Mouse (Mus musculus) lung, postnatal 0 days (tissue): ENCODE measurements around the gene Hist1h1b. TPM values are rescaled to one million over a fixed set of nuclear protein-coding genes. Genes with fewer than 3 reads are reported as not detected.
A peak's percentile ranks its signal among the peaks of the same experiment; 100 is the strongest.
"Not testable (repeated sequence)": the region's sequence is repeated elsewhere in the genome, so short reads cannot be mapped to it uniquely, and the experiment has no call there.

ENCODE experiments used
- ATAC-seq: fragments of 200-750 bp; cut with Nextera tagmentation; 2 replicates; pipeline ENCODE4 v1.8.0; 2017; ENCODE audit warnings: moderate library complexity
- DNase-seq: peaks from one replicate; pipeline ENCODE4 v3.0.0-alpha.2; 2016; ENCODE audit warnings: low spot score
- H3K27ac ChIP-seq: fragments of 300-500 bp; sonication (generic); 2 replicates; pipeline ENCODE4 v1.5.1; 2014; ENCODE audit warnings: antibody characterized with exemption, mild to moderate bottlenecking, low read length, mixed read lengths
- H3K27me3 ChIP-seq: fragments of 300-500 bp; sonication (generic); replicated peaks from 2 replicates; pipeline ENCODE4 v1.6.1; 2014; ENCODE audit warnings: low read length, mixed read lengths; ENCODE audit not compliant: insufficient read depth
- H3K36me3 ChIP-seq: fragments of 300-500 bp; sonication (generic); 2 replicates; pipeline ENCODE4 v1.6.1; 2014; ENCODE audit warnings: low read length, mixed read lengths; ENCODE audit not compliant: insufficient read depth
- H3K4me1 ChIP-seq: fragments of 300-500 bp; sonication (generic); 2 replicates; pipeline ENCODE4 v1.6.1; 2014; ENCODE audit warnings: antibody characterized with exemption, low read depth, low read length, mixed read lengths; ENCODE audit not compliant: insufficient read depth
- H3K4me2 ChIP-seq: fragments of 300-500 bp; sonication (generic); replicated peaks from 2 replicates; pipeline ENCODE4 v1.6.1; 2014; ENCODE audit warnings: low read depth, mild to moderate bottlenecking, low read length, moderate library complexity, mixed read lengths
- H3K4me3 ChIP-seq: fragments of 300-500 bp; sonication (generic); 2 replicates; pipeline ENCODE4 v1.5.1; 2014; ENCODE audit warnings: low read depth, low read length
- H3K9ac ChIP-seq: fragments of 300-500 bp; sonication (generic); replicated peaks from 2 replicates; pipeline ENCODE4 v1.6.1; 2014; ENCODE audit warnings: low read depth, mild to moderate bottlenecking
- H3K9me3 ChIP-seq: fragments of 300-500 bp; sonication (generic); 2 replicates; pipeline ENCODE4 v1.6.1; 2016; ENCODE audit warnings: low read length, mixed read lengths
- CTCF ChIP-seq: IDR thresholded peaks from 2 replicates; pipeline ENCODE4 v1.5.1; 2016; ENCODE audit warnings: antibody characterized with exemption, mild to moderate bottlenecking
- EP300 ChIP-seq: IDR thresholded peaks from 2 replicates; pipeline ENCODE4 v1.6.1; 2016; ENCODE audit warnings: antibody characterized with exemption, mild to moderate bottlenecking, control low read depth
- WGBS: fragments of 180-500 bp; shearing (Covaris S2); extraction: QIAGEN DNeasy Blood & Tissue Kit; methylation state at CpG from one replicate; pipeline ENCODE4 v1.1.7; 2014; 5-methylcytosine and 5-hydroxymethylcytosine counted together
- microRNA-seq: library from miRNA; unstranded; fragments of <30 nt; microRNA quantifications from one replicate; pipeline ENCODE4, GENCODE M21; 2016
- polyA plus RNA-seq: library from polyadenylated mRNA; unstranded; fragments of >200 nt; fragmentation: Nextera tagmentation; extraction: Ambion mirVana; gene quantifications from 2 replicates; pipeline ENCODE4 v1.2.1, GENCODE M21; 2015

Gene Hist1h1b
- polyA plus RNA-seq, 1 experiment from 2014 or later, result 1.4 TPM

- DNase-seq, result no peak
- Histone ChIP-seq H3K9me3 (no peaks in the 10 kb centered on the region), H3K4me1 (peaks cover 7% of the 10 kb centered on the region; the same call in 1 of the 2 replicates), H3K4me2 (no peak overlapping the region), H3K9ac (no peak overlapping the region), H3K36me3 (no peaks in the 10 kb centered on the region), H3K4me3 (no peak overlapping the region), H3K27ac (no peak overlapping the region), H3K27me3 (no peaks in the 10 kb centered on the region)
- WGBS, result 51% methylated on average over 1 of the region's 1 CpGs
- TF ChIP-seq EP300, result no peak
- TF ChIP-seq CTCF, result no peak
- no peak for ATAC-seq
These were observed 35.4 kb downstream of the Hist1h1b start for GRCm38 (mm10) chr13:21745006-21745405.

- not testable (repeated sequence) for H3K27me3 ChIP-seq
These were observed 45.3 kb downstream of the Hist1h1b start, which contains the start of gene Hist1h4j for GRCm38 (mm10) chr13:21734906-21735767. Hist1h4j (plus strand) TSS chr13:21735064.

GRCm38 (mm10) chr13:21734010-21734905 lies 46.2 kb downstream of the Hist1h1b start:
- no peaks in the 10 kb centered on the region for H3K9me3 ChIP-seq
- H3K4me1 ChIP-seq, result no peaks in the 10 kb centered on the region
- H3K4me2 ChIP-seq, result peak overlapping the region; percentile 61
- no peaks in the 10 kb centered on the region for H3K36me3 ChIP-seq
- peak; percentile 81 for ATAC-seq
- peak; percentile 95 for DNase-seq
- H3K4me3 ChIP-seq, result peak overlapping the region; percentile 47
- H3K9ac ChIP-seq, result no peak overlapping the region; the same call in 1 of the 2 replicates
- H3K27me3 ChIP-seq, result no peaks in the 10 kb centered on the region
- no peak for TF ChIP-seq EP300
- TF ChIP-seq CTCF, result peak; percentile 92
- H3K27ac ChIP-seq, result 0 out of 2 replicates have a peak overlapping the region, but pooled peaks have one; percentile 4
- 1% methylated on average over 21 of the region's 21 CpGs for WGBS

More at GRCm38 (mm10) chr13:21734906-21735767, 45.3 kb downstream of the Hist1h1b start, which contains the start of gene Hist1h4j:
- peak; percentile 84 for DNase-seq
- Histone ChIP-seq H3K9ac (peak within 1 kb of the TSS; percentile 2; the same call in 1 of the 2 replicates), H3K4me2 (peak within 1 kb of the TSS; percentile 61), H3K27ac (peak within 1 kb of the TSS; percentile 75), H3K4me3 (peak within 1 kb of the TSS; percentile 47)
- ATAC-seq, result peak; percentile 85
- not testable (repeated sequence) for H3K36me3 ChIP-seq, H3K9me3 ChIP-seq, H3K4me1 ChIP-seq
- WGBS, result under 1% methylated on average over 39 of the region's 56 CpGs

GRCm38 (mm10) chr13:21733466-21733865 lies 47.0 kb downstream of the Hist1h1b start:
- no peaks in the 10 kb centered on the region for H3K27me3 ChIP-seq
- no peak for DNase-seq
- no peak overlapping the region for H3K4me2 ChIP-seq
- ATAC-seq, result no peak
- no peaks in the 10 kb centered on the region for H3K36me3 ChIP-seq
- TF ChIP-seq CTCF (peak; percentile 18; the same call in 1 of the 2 replicates), EP300 (no peak)
- no peaks in the 10 kb centered on the region for H3K9me3 ChIP-seq
- no peak overlapping the region for H3K4me3 ChIP-seq
- H3K4me1 ChIP-seq, result no peaks in the 10 kb centered on the region
- H3K27ac ChIP-seq, result no peak overlapping the region
- no peak overlapping the region for H3K9ac ChIP-seq
- 77% methylated on average over 5 of the region's 5 CpGs for WGBS

Small RNA genes within 50 kb of the gene (microRNA-seq; reads per million reads assigned to microRNA genes)
- not detected for gene Gm19658
- not detected for gene Gm44346
- gene Gm44454, result not detected

Other genes starting within 250 kb of the Hist1h1b start
- gene Zkscan8, start 249.5 kb downstream of the Hist1h1b start, polyA plus RNA-seq, result 3.1 and 3.4 TPM in 2 replicates
- gene Olfr1366, start 237.8 kb downstream of the Hist1h1b start, polyA plus RNA-seq, result 0.06 TPM in 1 of 2 replicates, not detected in the other
- gene Olfr1535, start 220.7 kb downstream of the Hist1h1b start, polyA plus RNA-seq, result 0.05 TPM in 1 of 2 replicates, not detected in the other
- not detected in 2 replicates for gene Olfr1364, start 198.9 kb downstream of the Hist1h1b start, polyA plus RNA-seq
- gene Olfr1362, start 166.6 kb downstream of the Hist1h1b start, polyA plus RNA-seq, result not detected in 2 replicates
- gene Olfr11, start 138.1 kb downstream of the Hist1h1b start, polyA plus RNA-seq, result not detected in 2 replicates
- not detected in 2 replicates for gene Olfr1361, start 117.2 kb downstream of the Hist1h1b start, polyA plus RNA-seq
- not detected in 2 replicates for gene Olfr1360, start 103.2 kb downstream of the Hist1h1b start, polyA plus RNA-seq
- gene Olfr1359, start 82.5 kb downstream of the Hist1h1b start, polyA plus RNA-seq, result not detected in 2 replicates
- gene Hist1h2bl, start 64.5 kb downstream of the Hist1h1b start, polyA plus RNA-seq, result not detected in 2 replicates
- 5.4 TPM in 1 of 2 replicates, not detected in the other for gene Hist1h2ai, start 64.2 kb downstream of the Hist1h1b start, polyA plus RNA-seq
- 2.0 TPM in 1 of 2 replicates, not detected in the other for gene Hist1h3h, start 63.0 kb downstream of the Hist1h1b start, polyA plus RNA-seq
- gene Hist1h2bm, start 58.6 kb downstream of the Hist1h1b start, polyA plus RNA-seq, result 0.66 and 0.67 TPM in 2 replicates
- not detected in 2 replicates for gene Hist1h4j, start 45.6 kb downstream of the Hist1h1b start, polyA plus RNA-seq
- gene Hist1h4k, start 30.1 kb downstream of the Hist1h1b start, polyA plus RNA-seq, result 0.84 and 0.89 TPM in 2 replicates
- 7.5 and 9.4 TPM in 2 replicates for gene Hist1h2ak, start 26.8 kb downstream of the Hist1h1b start, polyA plus RNA-seq
- gene Hist1h2bn, start 26.5 kb downstream of the Hist1h1b start, polyA plus RNA-seq, result 1.1 and 1.3 TPM in 2 replicates
- gene Hist1h3i, start 2.7 kb upstream of the Hist1h1b start, polyA plus RNA-seq, result 14.5 and 16.9 TPM in 2 replicates
- 1.3 TPM in 1 of 2 replicates, not detected in the other for gene Hist1h2an, start 6.6 kb upstream of the Hist1h1b start, polyA plus RNA-seq
- 0.61 and 0.95 TPM in 2 replicates for gene Hist1h2bp, start 6.8 kb upstream of the Hist1h1b start, polyA plus RNA-seq
- gene Hist1h2bq, start 29.6 kb upstream of the Hist1h1b start, polyA plus RNA-seq, result 3.0 and 4.5 TPM in 2 replicates
- not detected in 2 replicates for gene Hist1h2ao, start 29.8 kb upstream of the Hist1h1b start, polyA plus RNA-seq
- 0.90 TPM in 1 of 2 replicates, not detected in the other for gene Hist1h4m, start 31.1 kb upstream of the Hist1h1b start, polyA plus RNA-seq
- gene Hist1h4n, start 51.6 kb upstream of the Hist1h1b start, polyA plus RNA-seq, result 4.6 and 6.0 TPM in 2 replicates
- gene Hist1h2ap, start 52.9 kb upstream of the Hist1h1b start, polyA plus RNA-seq, result 382 and 386 TPM in 2 replicates
- 3.0 and 3.8 TPM in 2 replicates for gene Hist1h2br, start 53.1 kb upstream of the Hist1h1b start, polyA plus RNA-seq
- gene Zfp184, start 164.5 kb upstream of the Hist1h1b start, polyA plus RNA-seq, result 2.5 and 3.4 TPM in 2 replicates
- not detected in 2 replicates for gene Pom121l2, start 200.6 kb upstream of the Hist1h1b start, polyA plus RNA-seq
- gene Prss16, start 229.1 kb upstream of the Hist1h1b start, polyA plus RNA-seq, result 0.62 and 1.1 TPM in 2 replicates